Mouse (Mus musculus) spleen, postnatal 0 days (tissue): ENCODE measurements around the gene Nelfcd. TPM values are rescaled to one million over a fixed set of nuclear protein-coding genes. Genes with fewer than 3 reads are reported as not detected.

Experiments
- polyA plus RNA-seq: library from polyadenylated mRNA; unstranded; fragments of >200 nt; fragmentation: Nextera tagmentation; extraction: Ambion mirVana; gene quantifications from 2 replicates; pipeline ENCODE4 v1.2.1, GENCODE M21; 2015

Nelfcd gene
- polyA plus RNA-seq, result 64.9 and 76.8 TPM in 2 replicates

DNA sequence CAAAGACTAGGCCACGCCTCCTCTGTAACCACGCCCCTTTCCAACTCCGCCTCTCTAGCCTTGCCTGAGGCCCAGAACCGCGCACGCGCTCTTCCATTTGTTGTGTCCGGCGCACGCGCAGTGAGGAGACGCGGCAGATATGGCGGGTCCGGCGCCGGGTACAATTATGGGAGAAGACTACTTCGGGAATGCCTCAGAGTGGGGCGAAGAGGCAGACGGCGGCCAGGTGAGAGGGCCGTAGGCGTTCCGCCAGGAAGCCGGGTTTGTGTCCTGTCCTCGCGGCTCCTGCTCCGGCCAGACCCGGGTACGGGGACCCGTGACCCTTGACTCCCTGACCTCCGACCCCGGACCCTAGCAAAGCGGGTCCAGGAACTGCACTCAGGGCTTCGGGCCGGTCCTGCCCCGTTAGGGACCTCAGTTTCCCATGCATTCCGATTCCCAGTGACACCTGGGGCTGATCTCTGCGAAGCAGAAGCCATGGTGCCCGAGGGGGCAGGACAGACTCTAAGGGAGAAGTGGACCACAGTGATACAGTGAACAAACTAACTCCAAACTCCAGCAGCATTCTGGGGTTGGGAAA lies at the start of gene Nelfcd:
Nelfcd (plus strand) TSS at position 74 of the 580 bp plus-strand sequence.

DNA sequence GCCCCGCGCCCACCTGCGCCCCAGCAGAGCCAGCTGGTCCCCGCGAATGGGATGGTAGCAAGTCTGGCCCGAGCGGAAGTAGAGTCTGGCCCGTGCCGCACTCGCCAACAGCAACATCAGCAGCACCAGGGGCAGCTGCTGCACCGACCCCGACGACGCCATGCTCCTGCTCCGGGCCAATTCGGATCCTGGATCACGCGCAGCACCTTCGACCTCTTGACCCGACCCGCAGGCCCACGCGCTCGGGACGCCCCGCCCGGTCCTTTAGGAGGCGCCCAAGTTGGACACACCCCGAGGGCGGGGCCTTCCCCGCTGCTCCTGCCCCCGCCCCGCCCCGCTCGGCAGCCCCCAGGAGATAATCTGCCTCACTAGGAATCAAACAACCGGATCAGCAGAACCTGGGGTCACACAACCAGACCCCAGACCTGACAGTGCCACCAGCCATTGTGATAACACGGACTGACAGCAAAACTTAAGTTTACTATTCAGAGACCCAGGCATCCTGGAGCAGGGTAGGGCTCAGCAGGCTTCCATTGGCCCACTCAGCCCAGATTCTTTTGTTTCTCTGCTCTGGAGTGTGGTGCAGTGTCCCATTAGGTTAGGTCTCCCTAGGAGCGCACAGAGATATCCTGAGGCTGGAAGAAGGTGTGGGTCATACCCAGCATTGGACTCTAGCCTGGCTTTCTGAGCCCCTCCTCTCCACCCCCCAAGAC lies 23.3 kb downstream of the Nelfcd start, which contains the start of gene Ctsz:
Ctsz (minus strand) TSS at position 303 of the 713 bp plus-strand sequence.

DNA sequence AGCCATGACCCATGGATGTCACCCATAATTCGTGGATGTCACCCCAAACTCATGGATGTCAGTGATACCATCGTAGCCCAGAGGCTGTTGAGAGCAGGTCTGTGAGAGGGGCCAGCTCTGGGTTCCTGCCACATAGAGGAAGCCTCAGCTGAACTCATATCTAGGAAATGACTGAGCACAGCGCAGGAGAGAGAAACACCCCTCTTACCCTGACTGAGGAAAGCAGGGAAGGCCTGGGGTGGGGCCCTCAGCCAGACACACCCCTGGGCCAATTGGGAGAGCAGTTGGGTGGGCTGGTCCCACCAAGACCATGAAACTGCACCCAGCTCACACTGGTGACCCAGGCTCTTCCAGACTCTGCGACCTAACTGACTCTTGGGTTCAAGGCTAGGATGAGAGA lies 34.7 kb downstream of the Nelfcd start, which contains the start of gene Tubb1:
Tubb1 (plus strand) TSS at position 343 of the 400 bp plus-strand sequence.

DNA sequence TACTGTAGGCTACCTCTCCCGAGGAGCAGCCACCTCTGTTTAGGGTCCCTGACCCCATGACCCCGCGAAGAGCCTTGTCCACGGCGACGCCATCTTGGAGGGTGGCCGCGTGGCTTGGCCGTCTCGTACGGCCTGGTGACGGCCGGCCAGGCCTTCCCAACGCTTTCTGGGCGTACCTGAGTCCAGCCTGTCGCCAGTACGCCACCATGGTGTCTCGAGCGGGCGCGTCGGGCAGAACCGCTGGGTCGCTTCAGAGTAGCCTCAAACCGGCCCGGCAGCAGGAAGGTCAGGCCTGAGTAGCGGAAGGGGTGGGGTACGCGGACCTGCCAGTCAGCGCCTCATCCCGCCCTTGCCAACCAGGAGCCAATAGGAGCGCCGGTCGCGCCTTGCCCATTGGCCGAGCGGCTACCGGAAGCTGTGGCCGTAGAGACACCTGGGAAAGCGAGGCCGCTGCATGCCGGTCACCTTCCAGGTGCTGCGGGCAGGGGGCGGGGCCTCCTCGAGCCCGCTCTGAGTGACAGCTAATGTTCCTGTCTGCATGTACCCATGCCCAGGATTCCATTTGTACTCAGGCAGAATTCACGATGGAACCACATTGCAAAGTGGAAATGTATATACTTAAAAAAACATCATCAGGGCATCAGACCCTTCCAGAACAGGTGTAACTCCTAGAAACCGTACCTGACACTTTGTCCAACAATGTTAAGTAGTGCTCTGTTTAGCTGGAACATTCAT lies 48.4 kb downstream of the Nelfcd start, which contains the start of gene Atp5e:
Atp5e (minus strand) TSS at position 317 of the 735 bp plus-strand sequence.

DNA sequence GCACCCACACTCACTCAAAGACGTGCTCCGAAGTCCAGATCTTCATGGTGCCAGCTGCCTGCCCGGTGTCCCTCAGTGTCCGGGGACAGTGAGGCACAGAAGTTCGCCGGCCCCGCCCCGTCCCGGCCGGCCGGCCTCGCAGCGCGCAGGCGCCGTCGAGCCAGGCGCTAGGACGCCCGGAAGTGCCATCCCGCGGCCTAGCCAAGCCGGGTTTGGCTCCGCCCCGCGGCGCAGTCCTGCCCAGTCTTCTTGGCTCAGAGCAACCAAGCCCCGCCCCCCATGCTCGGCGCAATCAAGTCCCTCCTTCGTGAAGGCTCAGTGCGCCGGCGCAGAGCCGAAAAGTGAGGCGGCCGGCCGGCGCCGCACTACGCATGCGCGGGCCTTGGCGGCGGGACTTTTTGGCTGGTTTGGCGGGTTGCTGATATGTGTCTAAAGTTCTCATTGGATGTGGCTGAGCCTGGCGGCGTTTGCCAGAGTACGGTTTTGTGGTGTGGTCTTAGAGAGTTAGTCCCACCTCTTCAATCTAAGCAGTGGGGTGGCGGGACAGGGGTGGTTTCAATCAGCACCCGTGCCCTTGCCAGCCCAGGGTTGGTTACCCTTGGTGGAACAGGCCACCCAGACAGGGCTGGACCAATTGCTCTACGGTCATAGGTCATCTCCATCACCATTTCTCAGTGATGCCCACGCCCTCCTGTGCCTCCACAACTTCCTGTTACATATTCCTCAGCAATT lies 57.4 kb downstream of the Nelfcd start, which contains the start of gene Prelid3b:
Prelid3b (minus strand) TSS at position 264 of the 732 bp plus-strand sequence.

Other genes starting within 250 kb of the Nelfcd start
- 802 and 989 TPM in 2 replicates for gene Gnas, start 131.5 kb upstream of the Nelfcd start, polyA plus RNA-seq
- gene Gm20721, start 69.1 kb upstream of the Nelfcd start, polyA plus RNA-seq, result 6.1 and 9.9 TPM in 2 replicates
- 90.2 and 128 TPM in 2 replicates for gene Ctsz, start 23.2 kb downstream of the Nelfcd start, polyA plus RNA-seq
- gene Tubb1, start 34.9 kb downstream of the Nelfcd start, polyA plus RNA-seq, result 8.6 and 10.6 TPM in 2 replicates
- 495 and 541 TPM in 2 replicates for gene Atp5e, start 48.3 kb downstream of the Nelfcd start, polyA plus RNA-seq
- 96.5 and 108 TPM in 2 replicates for gene Prelid3b, start 57.3 kb downstream of the Nelfcd start, polyA plus RNA-seq
- 0.29 and 0.38 TPM in 2 replicates for gene Zfp831, start 227.7 kb downstream of the Nelfcd start, polyA plus RNA-seq